Mouse (Mus musculus) liver, embryonic 14.5 days (tissue): ENCODE data around the gene 2010003K11Rik. TPM values are rescaled to one million over a fixed set of nuclear protein-coding genes. Genes with fewer than 3 reads are reported as not detected.
"Not testable (repeated sequence)": the region's sequence is repeated elsewhere in the genome, so short reads cannot be mapped to it uniquely, and the experiment has no call there.

ENCODE experiments used
- ATAC-seq: fragments of 200-750 bp; cut with Nextera tagmentation; 2 replicates; pipeline ENCODE4 v1.8.0; 2017; ENCODE audit warnings: moderate number of reproducible peaks, mild to moderate bottlenecking, moderate library complexity; ENCODE audit not compliant: insufficient read depth
- DNase-seq, 3 experiments: peaks; one replicate each; pipeline ENCODE4 v3.0.0-alpha.2; 2012 to 2013; ENCODE audit warnings: low read depth in 3 of 3, low spot score in 3 of 3
- H3K27ac ChIP-seq: fragments of 300-500 bp; sonication (generic); 2 replicates; pipeline ENCODE4 v1.5.1; 2014; ENCODE audit warnings: moderate library complexity, mild to moderate bottlenecking, control low read depth, inconsistent platforms
- H3K27me3 ChIP-seq: fragments of 300-500 bp; sonication (generic); 2 replicates; pipeline ENCODE4 v1.6.1; 2014; ENCODE audit warnings: mild to moderate bottlenecking, low read length, moderate library complexity; ENCODE audit not compliant: control insufficient read depth, insufficient read depth
- H3K36me3 ChIP-seq: fragments of 300-500 bp; sonication (generic); replicated peaks from 2 replicates; pipeline ENCODE4 v1.6.1; 2014; ENCODE audit warnings: low read depth; ENCODE audit not compliant: control insufficient read depth, insufficient read depth
- H3K4me1 ChIP-seq, 2 experiments: fragments of 200-500 bp in 1 of 2; fragments of 300-500 bp in 1 of 2; sonication (generic) in 1 of 2; replicated peaks; 2 replicates each; pipeline ENCODE4 v1.6.1; 2012 to 2014; ENCODE audit warnings: antibody characterized with exemption in 1 of 2, inconsistent platforms in 1 of 2, low read length in 1 of 2; ENCODE audit not compliant: control insufficient read depth in 2 of 2, insufficient read depth in 2 of 2
- H3K4me2 ChIP-seq: fragments of 300-500 bp; sonication (generic); 2 replicates; pipeline ENCODE4 v1.6.1; 2014; ENCODE audit warnings: low read depth, mild to moderate bottlenecking, control low read depth, moderate library complexity
- H3K4me3 ChIP-seq, 2 experiments: fragments of 200-500 bp in 1 of 2; fragments of 300-500 bp in 1 of 2; sonication (generic) in 1 of 2; 2 replicates each; pipeline ENCODE4 v1.5.1; 2012 to 2014; ENCODE audit warnings: low read depth in 2 of 2, low read length in 2 of 2, mild to moderate bottlenecking in 2 of 2, control low read depth in 1 of 2, inconsistent platforms in 1 of 2, moderate library complexity in 1 of 2; ENCODE audit not compliant: insufficient read depth in 1 of 2
- H3K9ac ChIP-seq: fragments of 300-500 bp; sonication (generic); replicated peaks from 2 replicates; pipeline ENCODE4 v1.6.1; 2014; ENCODE audit warnings: mild to moderate bottlenecking, control low read depth, moderate library complexity
- H3K9me3 ChIP-seq: fragments of 300-500 bp; sonication (generic); 2 replicates; pipeline ENCODE4 v1.6.1; 2016; ENCODE audit warnings: low read length, mixed read lengths; ENCODE audit not compliant: control insufficient read depth
- CTCF ChIP-seq: IDR thresholded peaks from 2 replicates; pipeline ENCODE4 v1.5.1; 2016; ENCODE audit warnings: antibody characterized with exemption, low read depth, control low read depth
- EP300 ChIP-seq: IDR thresholded peaks from 2 replicates; pipeline ENCODE4 v1.6.1; 2016; ENCODE audit warnings: antibody characterized with exemption, low read depth
- WGBS: fragments of 180-500 bp; shearing (Covaris S2); extraction: QIAGEN DNeasy Blood & Tissue Kit; methylation state at CpG from one replicate; pipeline ENCODE4 v1.1.7; 2014; ENCODE audit not compliant: insufficient replicate concordance; 5-methylcytosine and 5-hydroxymethylcytosine counted together
- polyA plus RNA-seq, 2 experiments: library from polyadenylated mRNA; depleted of rRNA in 1 of 2; stranded (reverse) in 1 of 2; unstranded in 1 of 2; fragments of >200 nt; fragmentation: Nextera tagmentation in 1 of 2; extraction: Ambion mirVana in 1 of 2; gene quantifications; 2 replicates each; pipeline versions ENCODE4 v1.2.1 to v1.2.3; 2012 to 2014

The 2010003K11Rik gene
- polyA plus RNA-seq, 2 experiments: 0.08 TPM; not detected in 1

DNA sequence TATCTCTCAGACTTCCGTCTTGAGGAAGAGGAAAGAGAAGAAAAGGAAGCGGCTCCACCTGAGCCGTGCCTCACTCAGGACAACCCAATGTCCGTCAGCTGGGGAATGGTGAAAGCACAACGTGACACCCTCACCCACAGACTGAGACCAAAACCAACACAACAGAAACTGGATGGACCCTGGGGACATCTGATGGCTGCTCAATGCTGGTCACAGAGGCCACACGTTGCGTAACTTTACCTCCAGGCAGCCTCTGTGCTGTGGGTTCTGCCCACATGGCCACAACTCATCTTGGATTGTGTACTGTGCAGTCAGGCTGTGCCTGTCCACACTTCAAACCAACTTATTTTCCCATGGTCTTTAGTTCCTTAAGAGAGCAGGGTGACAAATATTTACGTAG lies 36.4 kb downstream of the 2010003K11Rik start:
- TF ChIP-seq CTCF (no peak), EP300 (no peak)
- Histone ChIP-seq H3K9me3 (no peaks in the 10 kb centered on the region), H3K4me2 (no peak overlapping the region), H3K27ac (no peak overlapping the region), H3K36me3 (no peaks in the 10 kb centered on the region), H3K4me1 (peaks cover 0 to 4% of the 10 kb centered on the region in 2 experiments; a peak in 2 of 4 replicates), H3K9ac (no peak overlapping the region), H3K4me3 (no peak overlapping the region), H3K27me3 (no peaks in the 10 kb centered on the region)
- DNase-seq: no peak
- WGBS: 32% methylated on average over 8 of the region's 8 CpGs
- peak; percentile 74 for ATAC-seq

DNA sequence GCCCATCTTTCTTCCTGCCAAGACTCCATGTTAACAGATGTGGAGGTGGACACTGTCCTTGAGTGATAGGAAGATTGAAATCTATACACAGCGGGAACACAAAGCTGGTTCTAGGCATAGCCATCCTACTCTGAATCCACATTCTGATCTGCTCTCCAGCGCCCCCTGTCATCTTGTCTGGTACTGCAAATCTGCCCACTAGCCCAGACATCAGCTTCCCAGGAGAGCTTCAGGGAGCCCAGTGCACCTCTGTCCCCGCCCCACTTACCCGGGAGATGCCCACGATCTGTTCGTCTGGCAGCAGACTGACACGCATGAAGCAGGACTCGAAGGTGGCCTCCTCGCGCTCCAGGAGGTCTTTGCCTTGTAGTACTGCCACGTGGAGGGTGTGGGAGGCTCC lies 42.2 kb downstream of the 2010003K11Rik start:
- peak; percentile 87 for TF ChIP-seq CTCF
- no peak for TF ChIP-seq EP300
- H3K4me3 ChIP-seq: no peak overlapping the region
- no peak overlapping the region for H3K4me2 ChIP-seq
- H3K27ac ChIP-seq: no peak overlapping the region
- H3K27me3 ChIP-seq: no peaks in the 10 kb centered on the region
- H3K9ac ChIP-seq: no peak overlapping the region
- no peaks in the 10 kb centered on the region for H3K36me3 ChIP-seq
- H3K4me1 ChIP-seq: no peaks in the 10 kb centered on the region
- 11% methylated on average over 11 of the region's 11 CpGs for WGBS
- ATAC-seq (no peak), DNase-seq (no peak)
- H3K9me3 ChIP-seq: no peaks in the 10 kb centered on the region

DNA sequence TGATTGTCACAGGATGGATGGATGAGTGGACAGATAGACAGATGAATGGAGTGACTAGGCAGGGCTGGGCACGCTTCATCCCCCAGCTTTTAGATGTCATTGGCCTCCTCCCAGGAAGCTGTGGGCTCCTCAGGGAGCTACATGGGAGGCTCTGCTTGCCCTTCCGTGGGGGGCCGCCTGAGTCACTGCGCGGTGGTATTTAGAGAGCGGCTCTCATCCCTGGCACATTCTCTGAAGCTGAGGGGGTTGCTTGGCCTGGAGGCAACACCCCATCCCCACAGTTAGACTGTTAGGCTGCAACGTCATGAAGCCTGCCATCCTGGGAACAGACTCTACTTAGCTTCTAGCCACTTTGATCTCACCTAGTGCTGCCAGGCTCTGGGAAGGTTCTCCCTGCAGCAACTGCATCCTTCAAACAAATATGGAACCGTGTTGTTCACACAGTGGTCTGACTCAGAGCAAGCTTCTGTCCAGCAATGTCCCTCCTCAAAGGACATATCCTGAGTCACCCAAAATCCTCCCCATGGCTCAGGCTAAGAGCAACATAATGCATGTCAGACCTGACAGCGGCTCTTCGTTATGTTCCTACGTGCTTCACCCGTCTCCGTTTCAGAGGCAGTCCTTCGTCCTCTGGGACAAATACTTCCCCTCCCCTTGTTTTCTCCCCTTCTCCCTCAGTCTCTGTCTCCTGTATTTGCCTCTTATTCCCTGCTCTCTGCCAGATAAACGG lies 43.1 kb downstream of the 2010003K11Rik start:
- Histone ChIP-seq H3K9ac (no peak overlapping the region), H3K36me3 (no peaks in the 10 kb centered on the region), H3K4me3 (no peak overlapping the region), H3K4me2 (no peak overlapping the region), H3K27ac (no peak overlapping the region), H3K27me3 (no peaks in the 10 kb centered on the region), H3K4me1 (no peaks in the 10 kb centered on the region; a peak in 1 of 4 replicates), H3K9me3 (no peaks in the 10 kb centered on the region)
- WGBS: 67% methylated on average over 15 of the region's 15 CpGs
- ATAC-seq (no peak), DNase-seq (no peak)
- TF ChIP-seq CTCF: no peak
- TF ChIP-seq EP300: no peak

DNA sequence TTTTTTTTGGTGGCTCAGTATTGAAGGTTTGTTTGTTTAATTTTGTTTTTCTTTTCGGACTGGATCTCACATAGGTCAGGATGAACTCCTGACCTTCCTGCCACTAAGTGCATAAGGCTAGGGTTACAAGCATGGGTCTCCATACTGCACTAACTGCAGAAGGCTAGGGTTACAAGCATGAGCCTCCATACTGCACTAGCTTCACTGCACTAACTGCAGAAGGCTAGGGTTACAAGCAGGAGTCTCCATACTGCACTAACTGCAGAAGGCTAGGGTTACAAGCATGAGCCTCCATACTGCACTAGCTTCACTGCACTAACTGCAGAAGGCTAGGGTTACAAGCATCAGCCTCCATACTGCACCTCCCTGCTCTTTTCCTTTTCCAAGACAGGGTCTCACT lies 44.3 kb downstream of the 2010003K11Rik start:
- not testable (repeated sequence) for H3K27me3 ChIP-seq, H3K9me3 ChIP-seq
- WGBS: 32% methylated on average over 1 of the region's 1 CpGs

DNA sequence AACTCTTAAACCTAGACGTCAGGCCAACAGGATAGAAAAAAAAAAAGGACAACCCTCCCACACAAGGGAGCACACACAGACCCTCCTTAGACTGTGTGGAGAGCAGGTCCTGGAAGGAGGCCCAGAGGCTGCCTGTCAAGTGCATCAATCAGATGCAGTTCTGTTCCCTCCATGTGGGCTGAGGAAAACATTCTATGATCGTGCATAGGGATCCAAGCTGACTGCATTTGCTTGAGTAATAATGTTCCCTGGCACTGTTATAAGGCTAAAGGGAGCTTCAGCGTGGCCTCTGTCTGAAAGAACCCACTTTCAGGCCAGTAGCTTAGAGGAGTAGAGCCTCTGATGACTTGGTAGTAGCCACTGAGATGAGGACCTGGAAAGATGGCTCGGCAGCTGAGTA lies 45.9 kb downstream of the 2010003K11Rik start:
- no peaks in the 10 kb centered on the region; a peak in 1 of 4 replicates for H3K4me1 ChIP-seq
- H3K4me3 ChIP-seq: no peak overlapping the region
- no peak for DNase-seq
- H3K27ac ChIP-seq: no peak overlapping the region
- WGBS: 46% methylated on average over 4 of the region's 4 CpGs
- no peaks in the 10 kb centered on the region for H3K27me3 ChIP-seq
- no peak for ATAC-seq
- no peaks in the 10 kb centered on the region for H3K9me3 ChIP-seq
- TF ChIP-seq EP300 (no peak), CTCF (no peak)
- H3K4me2 ChIP-seq: no peak overlapping the region
- no peaks in the 10 kb centered on the region for H3K36me3 ChIP-seq
- no peak overlapping the region for H3K9ac ChIP-seq

More for the DNA sequence above, 44.3 kb downstream of the 2010003K11Rik start:
- not testable (repeated sequence) for DNase-seq, H3K4me1 ChIP-seq, H3K27ac ChIP-seq, H3K36me3 ChIP-seq, H3K4me2 ChIP-seq, H3K9ac ChIP-seq, ATAC-seq, H3K4me3 ChIP-seq
